Mouse (Mus musculus) left cerebral cortex, postnatal 36 days (tissue): ENCODE results near the gene Psmd9. TPM values are rescaled to one million over a fixed set of nuclear protein-coding genes. Genes with fewer than 3 reads are reported as not detected.
A peak's percentile ranks its signal among the peaks of the same experiment; 100 is the strongest.
"Not testable (repeated sequence)": the region's sequence is repeated elsewhere in the genome, so short reads cannot be mapped to it uniquely, and the experiment has no call there.

ENCODE experiments used
- DNase-seq, 2 experiments: peaks; one replicate each; pipeline ENCODE4 v3.0.0; 2021 to 2022; ENCODE audit warnings: low spot score in 2 of 2, mixed read lengths in 1 of 2
- intact Hi-C: fragments of 180-260 bp; cut with DNase I; formaldehyde crosslinking; loops from one replicate; pipeline ENCODE4 v1.15.1; 2025
- total RNA-seq, 2 experiments: library from RNA; stranded (reverse); gene quantifications; 2 replicates each; pipeline ENCODE4 v1.2.3; 2021

The Psmd9 gene
- total RNA-seq, 2 experiments from 2014 or later: 28.6 to 29.6 TPM

DNA sequence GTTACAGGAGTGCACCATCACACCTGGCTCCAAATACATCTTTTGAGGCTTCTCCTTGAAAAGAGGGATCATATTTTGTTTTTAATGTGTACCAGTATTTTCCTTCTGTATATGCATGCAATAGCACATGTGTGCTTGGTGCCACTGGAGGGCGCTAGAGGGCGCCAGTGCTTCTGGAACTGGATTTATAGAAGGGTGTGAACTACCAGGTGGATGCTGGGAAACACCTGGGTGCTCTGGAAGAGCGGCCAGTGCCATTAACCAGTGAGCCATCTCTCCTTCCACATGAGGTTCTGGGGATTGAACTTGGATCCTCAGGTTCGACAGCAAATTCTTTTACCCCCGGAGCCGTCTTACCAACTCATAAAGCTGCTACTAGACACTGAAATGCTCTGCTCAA, 54.6 kb downstream of the Psmd9 start:
- DNase-seq, intact Hi-C loops: not testable (repeated sequence)

DNA sequence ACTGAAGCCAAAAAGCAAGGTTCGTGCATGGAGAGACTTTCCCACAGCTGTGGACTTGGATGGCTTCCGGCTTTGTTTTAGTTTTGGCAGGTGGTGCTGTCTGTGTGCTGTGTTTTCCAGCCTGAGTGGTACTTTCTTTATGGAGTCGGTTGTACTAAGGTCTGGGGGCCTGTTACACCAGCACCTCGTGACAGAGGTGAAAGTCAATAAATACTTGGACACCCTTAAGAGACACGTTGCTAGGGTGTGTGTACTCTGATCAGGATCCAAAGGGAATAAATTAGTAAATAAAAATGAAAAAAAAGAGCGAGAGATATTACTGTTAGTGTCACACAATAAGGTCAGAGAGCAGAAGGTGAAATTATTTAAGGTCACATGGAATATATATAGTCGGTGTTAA, 57.6 kb downstream of the Psmd9 start:
- no peak for DNase-seq
- intact Hi-C loops: no loop called here

DNA sequence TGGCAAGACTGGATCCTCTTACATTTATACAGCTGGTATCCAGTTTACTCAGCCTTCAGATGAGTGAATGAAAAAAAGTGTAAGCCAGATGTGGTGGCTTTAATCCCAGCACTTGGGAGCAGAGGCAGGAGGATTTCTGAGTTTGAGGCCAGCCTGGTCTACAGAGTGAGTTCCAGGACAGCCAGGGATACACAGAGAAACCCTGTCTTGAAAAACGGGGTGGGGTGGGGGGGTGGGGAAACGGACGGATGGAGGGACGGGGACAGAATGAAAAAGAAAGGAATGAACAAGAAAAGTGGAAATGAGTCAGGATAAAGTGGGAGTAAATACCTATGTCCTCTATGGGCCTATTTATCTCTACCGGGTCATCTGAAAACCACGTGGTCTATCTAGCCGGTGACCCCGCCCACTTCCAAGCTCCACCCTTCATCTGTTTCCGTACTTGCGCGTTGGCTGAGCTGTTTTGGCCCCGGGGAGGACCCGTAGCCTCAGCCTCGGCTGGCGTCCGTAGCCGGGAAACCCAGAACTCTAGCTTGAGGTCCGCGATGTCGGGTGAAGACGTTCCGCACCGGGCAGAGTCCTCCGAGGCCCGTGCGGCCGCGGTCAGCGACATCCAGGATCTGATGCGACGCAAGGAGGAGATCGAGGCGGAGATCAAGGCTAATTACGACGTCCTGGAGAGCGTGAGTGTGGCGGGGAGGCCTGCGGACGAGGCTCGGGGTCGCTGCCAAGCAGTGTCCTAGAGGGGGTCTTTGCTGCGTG, 58.7 kb downstream of the Psmd9 start:
- DNase-seq: peak; percentile 96
- intact Hi-C loops: no loop called here

DNA sequence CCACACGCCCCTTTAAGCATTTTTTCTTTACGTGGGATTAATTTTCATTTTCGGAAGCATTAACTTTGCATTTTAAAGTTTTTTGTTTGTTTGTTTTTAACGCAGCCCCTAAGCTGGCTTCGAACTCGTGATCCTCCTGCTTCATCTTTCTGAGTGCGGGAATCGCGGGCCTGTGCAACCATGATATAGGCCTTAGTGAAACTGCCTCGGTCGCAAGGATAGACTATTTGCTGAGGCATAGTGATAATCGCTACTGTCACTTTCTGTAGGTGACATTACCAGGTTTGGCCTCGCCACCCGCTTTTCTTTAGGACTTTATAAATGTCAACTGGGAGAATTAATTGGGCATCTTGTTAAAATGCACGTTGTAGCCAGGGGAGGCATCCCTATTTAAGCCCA, 59.3 kb downstream of the Psmd9 start:
- DNase-seq: no peak
- intact Hi-C loops: no loop called here

DNA sequence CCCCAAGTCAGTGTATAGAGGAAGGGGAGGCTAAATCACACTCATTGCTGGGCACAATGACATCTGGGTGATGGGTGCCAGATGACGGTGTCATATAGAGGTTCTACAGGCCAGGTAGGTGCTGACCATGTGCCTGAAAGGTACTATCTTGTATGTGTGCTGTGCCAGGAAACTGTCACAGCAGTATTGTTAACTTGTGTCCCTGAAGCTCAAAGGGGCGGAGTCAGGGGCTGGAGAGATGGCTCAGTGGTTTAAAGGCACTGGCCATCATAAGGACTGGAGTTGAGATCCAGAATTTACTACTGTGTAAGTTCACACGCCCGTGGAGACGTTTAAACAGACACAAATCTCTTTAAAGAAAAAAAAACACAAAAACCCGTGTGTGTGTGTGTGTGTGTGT, 60.1 kb downstream of the Psmd9 start:
- no peak for DNase-seq
- intact Hi-C loops: no loop called here

DNA sequence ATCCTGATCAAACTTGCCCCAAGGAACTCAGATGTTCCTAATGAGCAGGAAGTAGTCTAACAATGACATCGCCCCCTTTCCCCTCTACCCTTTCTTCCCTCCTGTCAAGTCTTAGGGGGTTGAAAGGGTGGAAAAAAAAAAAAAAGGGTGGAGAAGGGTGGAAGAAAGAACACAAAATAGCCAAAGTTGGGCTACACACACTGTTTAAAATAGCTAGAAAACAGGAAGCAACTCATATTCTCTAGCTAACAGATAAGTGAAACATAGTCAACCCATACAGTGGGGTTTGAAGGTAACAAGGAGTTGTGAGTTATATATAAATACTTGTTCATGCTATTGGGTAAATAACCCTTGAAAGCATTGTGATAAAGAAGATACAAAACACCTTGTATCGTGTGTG, 63.0 kb downstream of the Psmd9 start:
- intact Hi-C loops: no loop called here
- no peak for DNase-seq

DNA sequence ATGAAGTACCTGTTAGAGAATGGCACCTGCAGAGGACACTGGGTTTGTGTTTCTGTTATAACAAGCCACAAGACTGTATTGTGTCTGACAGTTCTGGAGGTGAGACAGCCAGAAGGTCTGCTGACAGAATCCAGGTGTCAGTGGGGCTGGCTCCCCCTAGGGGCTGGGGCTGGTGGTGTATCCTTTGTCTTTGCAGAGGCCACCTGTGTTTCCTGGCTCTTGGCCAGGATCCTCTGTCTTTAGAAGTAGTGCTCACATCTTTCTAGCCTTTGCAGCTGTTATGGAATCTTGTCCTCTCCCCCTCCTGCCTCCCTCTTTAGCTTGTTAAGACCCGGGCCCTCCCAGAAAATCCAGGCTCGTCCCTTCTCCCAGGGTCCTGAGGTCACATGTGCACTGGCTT, 66.5 kb downstream of the Psmd9 start:
- peak in 1 of 2 experiments; percentile 48 for DNase-seq
- intact Hi-C loops: no loop called here

DNA sequence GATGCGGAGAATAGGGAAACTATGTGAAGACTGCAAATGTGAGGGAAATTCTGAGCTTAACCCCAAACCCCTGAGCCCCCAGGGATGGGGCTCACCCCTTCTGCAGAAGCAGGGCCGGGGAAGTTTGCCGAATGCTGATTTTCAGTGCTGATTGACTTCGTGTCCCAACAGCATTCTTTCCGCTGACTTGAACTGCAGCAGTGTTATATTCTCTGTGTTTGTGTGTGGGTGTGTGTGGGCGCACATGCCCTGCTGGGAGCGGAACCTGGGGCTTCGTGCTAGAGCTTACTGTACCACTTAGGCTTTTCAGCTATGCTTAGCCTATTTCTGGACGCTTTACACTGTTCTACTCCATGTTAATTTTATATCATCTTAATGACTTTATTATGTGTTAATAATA, 67.2 kb downstream of the Psmd9 start:
- DNase-seq: no peak
- intact Hi-C loops: no loop called here

DNA sequence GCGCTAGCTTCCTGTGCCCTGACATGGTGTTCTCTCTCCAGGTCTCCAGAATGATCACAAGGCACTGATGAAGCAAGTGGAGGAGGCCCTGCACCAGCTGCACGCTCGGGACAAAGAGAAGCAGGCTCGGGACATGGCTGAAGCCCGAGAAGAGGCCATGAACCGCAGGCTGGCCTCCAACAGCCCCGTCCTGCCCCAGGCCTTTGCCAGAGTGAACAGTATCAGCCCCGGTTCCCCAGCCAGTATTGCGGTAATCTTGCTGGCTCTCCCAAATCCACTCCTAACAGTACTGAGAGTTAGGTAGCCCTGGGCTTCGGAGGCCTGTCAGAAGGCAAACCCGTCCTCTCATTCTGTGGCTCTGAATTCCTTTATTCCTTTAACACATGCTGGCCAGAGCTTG, 70.3 kb downstream of the Psmd9 start:
- intact Hi-C loops: no loop called here
- no peak for DNase-seq

DNA sequence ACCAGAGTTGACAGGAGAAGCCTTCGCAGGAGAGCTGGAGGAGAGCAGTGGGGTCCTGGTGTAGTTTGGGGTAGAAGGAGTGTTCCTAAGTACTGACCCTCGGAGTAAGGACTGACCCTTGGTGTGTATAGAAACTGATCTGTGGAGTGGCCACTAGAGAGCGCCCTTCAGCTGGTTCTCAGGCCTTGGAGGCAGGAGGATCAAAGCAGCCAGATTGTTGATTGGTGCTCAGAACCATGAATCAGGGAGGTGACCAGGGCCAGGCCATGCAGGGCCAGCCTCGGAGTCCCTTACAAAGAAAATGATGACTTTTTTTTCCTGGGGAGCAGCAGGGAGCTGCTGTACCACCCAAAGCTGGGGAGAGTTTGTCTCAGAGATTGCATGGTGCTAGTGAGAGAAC, 76.3 kb downstream of the Psmd9 start:
- intact Hi-C loops: no loop called here
- no peak for DNase-seq

DNA sequence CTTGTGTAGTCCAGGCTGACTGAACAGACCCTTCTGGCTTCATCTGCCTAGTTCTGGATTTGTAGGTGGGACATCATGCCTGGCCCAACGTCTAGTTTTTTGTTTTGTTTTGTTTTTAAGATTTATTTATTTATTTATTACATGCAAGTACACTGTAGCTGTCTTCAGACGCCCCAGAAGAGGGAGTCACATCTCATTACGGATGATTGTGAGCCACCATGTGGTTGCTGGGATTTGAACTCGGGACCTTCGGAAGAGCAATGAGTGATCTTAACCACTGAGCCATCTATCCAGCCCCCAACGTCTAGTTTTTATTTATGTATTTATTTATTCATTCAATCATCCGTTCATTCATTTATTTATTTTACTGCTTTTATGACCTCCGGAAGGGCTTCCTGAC, 82.2 kb downstream of the Psmd9 start:
- intact Hi-C loops: loop anchor here (1.0 to 10.0 kb wide), 4 partner anchors 36 to 243 kb away; no protein-coding TSS in a partner anchor
- no peak for DNase-seq

DNA sequence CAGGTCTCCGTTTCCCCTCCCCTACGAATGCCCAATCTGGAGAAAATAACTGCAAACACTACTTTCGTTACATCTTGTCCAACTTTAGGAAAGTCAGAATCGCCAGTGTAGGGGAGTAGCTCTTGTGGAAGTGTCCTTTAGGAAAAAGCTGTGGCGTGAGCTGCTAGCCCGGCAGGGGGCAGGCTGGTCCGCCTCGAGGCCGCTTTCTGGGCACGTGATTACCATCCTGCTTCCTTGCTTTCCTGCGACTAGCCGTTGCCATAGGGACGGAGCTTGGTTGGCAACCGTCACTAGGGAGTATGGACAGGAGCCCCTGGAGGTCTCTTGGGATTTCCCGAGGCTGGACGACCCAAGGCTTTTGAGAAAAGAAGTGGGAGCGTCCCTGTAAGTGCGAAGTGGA, 82.6 kb downstream of the Psmd9 start, which contains the start of gene Wdr66:
Gene Wdr66, plus strand, starts transcription at position 269 of the 400 bp plus-strand sequence.
- DNase-seq: peak; percentile 86 to 88
- intact Hi-C loops: loop anchor here (1.0 to 10.0 kb wide), 4 partner anchors 35 to 243 kb away; no protein-coding TSS in a partner anchor

DNA sequence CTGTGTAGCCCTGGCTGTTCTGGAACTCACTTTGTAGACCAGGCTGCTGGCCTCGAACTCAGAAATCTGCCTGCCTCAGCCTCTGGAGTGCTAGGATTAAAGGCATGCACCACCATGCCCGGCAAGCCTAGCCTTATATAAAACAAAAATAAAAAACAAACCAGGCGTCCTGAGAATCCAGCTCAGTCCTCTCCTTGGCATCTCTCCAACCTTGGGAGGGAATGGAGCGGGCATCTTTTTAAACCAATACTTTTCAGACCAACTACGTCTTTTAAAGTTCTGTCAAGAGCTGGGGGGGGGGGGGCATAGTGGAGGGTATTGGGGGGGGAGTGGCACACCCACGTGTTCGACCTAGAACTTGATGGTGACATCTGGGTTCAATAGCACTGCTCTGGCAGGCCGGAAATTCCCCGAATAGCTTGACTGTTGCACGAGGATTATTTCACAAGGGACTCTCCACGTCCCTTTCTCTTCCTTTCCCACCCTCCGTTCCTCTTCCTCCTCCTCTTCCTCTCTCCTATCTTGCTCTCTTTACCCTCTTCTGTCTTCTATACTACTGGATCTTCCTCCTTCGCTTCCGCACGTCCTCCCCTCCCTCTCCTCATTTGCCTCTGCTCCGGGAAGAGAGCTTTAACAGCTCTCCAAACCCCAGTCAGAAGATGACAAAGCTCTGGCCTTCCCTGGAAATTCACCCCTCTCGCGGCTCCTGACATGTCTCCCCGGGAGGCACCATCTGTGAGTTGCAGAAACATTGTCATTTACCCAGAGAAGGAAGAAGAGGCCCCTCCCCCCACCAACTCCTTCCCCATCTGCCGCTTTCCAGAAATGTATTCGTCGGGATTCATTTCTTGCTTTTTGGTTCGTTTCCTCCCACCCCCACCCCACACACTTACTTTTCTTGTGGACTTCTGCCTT, 87.9 kb downstream of the Psmd9 start:
- intact Hi-C loops: loop anchor here (2.0 to 10.0 kb wide), 3 partner anchors 88 to 238 kb away; no protein-coding TSS in a partner anchor
- DNase-seq: peak; percentile 74 to 79

DNA sequence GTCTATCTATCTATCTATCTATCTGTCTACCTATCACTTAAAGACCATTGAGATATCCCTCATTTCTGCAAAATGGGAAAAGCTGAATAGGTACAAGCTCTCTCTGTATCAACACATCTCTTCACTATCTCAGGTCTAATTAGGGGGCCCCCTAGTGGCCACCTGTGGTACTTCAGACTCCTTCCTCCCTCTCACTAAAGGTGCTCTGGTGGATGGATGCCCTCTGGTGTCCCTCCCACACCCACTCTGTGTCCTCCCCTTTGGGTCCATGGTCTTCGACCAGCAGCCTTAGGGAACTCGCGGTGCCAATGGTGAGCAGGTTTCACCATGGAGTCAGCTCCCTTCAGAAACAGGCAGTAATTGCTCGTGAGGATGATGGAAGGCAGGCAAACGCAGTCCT, 89.8 kb downstream of the Psmd9 start:
- intact Hi-C loops: loop anchor here (10.0 kb wide), 2 partner anchors 176 to 236 kb away; no protein-coding TSS in a partner anchor
- no peak for DNase-seq

DNA sequence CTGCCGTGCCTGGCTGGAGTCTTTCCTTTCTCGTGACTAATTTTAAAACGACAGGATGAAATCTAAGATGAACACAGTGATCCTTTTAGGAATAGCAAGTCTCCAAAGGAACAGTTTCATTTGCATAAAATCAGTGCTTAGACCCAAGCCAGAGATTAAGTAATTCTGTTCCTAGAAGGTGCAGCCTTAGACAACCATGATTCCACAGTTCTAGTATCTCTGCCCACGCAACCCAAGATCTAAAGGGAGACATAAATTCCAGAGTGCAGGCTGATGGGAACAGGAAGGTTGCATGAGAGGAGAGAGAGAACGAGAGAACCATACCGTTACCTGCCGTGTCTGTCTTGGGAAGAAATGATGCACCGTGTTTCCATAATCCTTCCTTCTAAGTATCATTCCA, 91.5 kb downstream of the Psmd9 start:
- no peak for DNase-seq
- intact Hi-C loops: no loop called here

DNA sequence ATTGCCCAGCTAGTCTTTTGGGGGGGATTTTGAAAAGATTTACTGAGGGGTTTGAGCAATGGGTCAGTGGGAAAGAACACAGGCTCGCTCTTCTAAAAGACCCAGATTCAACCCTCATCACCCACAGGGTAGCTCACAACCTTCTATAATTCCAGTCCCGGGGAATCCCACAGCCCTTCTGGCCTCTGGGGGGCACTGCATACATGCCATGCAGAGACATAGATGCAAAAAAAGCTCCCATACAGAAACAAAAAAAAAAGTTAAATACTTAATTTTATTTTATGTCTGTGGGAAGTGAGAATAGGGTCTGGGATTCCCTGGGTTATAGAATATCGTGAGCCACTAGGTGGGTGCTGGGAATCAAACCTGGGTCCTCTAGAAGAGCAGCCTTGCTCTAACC, 97.7 kb downstream of the Psmd9 start:
- DNase-seq: no peak
- intact Hi-C loops: no loop called here

DNA sequence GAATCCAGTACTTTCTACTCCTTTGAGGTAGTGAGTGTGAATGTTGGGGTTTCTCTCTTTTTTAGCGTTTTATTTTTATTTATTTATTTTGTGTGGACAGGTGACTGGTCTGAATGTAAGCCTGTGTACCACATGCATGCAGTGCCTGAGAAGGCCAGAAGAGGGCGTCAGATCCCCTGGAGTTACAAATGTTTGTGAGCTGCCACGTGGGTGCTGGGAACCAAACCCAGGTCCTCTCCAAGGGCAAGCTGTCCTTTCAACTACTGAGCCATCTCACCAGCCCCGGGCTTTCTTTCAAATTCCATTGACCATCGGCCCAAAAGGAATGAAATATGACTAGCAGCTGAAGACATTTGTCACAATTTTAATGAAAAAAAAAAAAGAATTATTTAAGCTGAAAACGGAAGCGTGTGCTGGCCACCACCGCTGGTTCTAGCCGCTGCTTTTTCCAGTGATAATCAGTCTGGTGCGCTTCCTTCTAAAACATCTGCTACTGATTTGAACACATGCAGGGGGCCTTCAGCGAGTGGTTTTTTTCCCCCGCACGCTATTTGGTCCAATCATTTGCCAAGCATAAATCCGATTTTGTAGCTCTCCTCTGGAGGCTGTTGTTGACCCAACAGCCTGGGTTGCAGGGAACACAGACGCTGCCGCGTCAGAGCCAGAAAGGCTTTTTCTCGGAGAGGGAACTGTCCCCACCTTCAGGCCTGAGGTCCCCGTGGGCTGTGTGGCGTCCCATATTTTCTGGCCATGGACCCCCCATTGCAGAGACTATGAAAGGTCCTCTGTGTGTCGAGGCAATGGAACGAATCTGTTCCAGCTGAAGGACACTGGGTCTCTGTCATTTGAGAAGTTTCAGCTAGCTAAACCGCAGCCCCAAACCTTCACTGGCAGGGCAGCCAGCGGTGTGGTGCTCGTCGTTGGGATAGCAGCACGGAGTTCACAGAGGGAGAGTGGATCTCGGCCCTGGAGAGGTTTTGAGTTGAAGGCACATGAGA, 99.6 kb downstream of the Psmd9 start:
- no peak for DNase-seq
- intact Hi-C loops: no loop called here

DNA sequence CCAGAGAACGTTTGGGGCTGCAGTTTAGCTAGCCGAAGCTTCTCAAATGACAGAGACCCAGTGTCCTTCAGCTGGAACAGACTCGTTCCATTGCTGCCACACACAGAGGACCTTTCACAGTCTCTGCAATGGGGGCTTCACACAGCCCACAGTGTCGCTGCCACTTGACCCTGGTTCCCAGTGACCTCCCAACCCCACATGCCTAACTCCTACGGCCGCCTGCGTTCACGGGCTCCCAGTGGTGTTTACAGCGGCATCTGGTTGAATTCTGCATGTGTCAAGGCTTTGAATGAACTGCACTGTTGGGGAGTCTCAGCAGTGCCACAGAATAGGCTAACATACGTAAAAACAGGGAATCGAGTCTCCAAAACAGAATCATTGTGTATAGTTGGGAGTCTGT, 101.7 kb downstream of the Psmd9 start:
- intact Hi-C loops: no loop called here
- no peak for DNase-seq

DNA sequence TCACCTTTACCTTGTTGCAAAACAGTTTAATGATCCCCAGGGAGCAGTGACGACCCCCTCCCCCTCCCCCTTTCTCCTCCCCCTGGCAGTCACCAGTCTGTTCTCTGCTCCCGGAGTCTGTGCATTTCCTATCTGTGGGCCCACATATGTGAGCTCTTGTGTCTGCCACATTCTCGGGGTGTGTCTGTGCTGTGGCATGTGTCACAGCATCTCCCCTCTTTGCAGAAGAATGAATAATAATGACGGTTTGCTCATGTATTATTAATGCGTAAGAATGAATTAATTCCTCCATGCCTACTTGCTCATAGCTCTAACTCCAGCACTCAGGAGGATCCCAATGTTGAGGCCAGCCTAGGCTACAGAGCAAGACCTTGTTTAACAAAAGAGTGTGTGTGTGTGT, 103.7 kb downstream of the Psmd9 start:
- intact Hi-C loops: no loop called here
- DNase-seq: no peak
